Mouse (Mus musculus): ENCODE data around the gene Gpatch1. TPM values are rescaled to one million over a fixed set of nuclear protein-coding genes. Genes with fewer than 3 reads are reported as not detected.
A peak's percentile ranks its signal among the peaks of the same experiment; 100 is the strongest.

The Gpatch1 gene
- total RNA-seq (2014; fragmentation: Nextera tagmentation), result 13.8 and 26.2 TPM in 2 replicates
- total RNA-seq (2017), result 23.3 and 39.3 TPM in 2 replicates

GRCm38 (mm10) chr7:35317729-35318609, at the start of gene Gpatch1:
Gene Gpatch1, minus strand, starts transcription at chr7:35318440.
- ATAC-seq (replicated peaks; ENCODE audit: low FRiP score, low TSS enrichment, poor library complexity, severe bottlenecking), result peak; percentile 84

GRCm38 (mm10) chr7:35365161-35365910, 47.1 kb upstream of the Gpatch1 start:
- ATAC-seq (replicated peaks; ENCODE audit: low FRiP score, low TSS enrichment, poor library complexity, severe bottlenecking), result no peak

- no peak for ATAC-seq (replicated peaks; ENCODE audit: low FRiP score, low TSS enrichment, poor library complexity, severe bottlenecking)
These were observed 44.6 kb upstream of the Gpatch1 start for GRCm38 (mm10) chr7:35362868-35363267.

GRCm38 (mm10) chr7:35362253-35362652, 44.0 kb upstream of the Gpatch1 start:
- ATAC-seq (replicated peaks; ENCODE audit: low FRiP score, low TSS enrichment, poor library complexity, severe bottlenecking), result no peak

DNA sequence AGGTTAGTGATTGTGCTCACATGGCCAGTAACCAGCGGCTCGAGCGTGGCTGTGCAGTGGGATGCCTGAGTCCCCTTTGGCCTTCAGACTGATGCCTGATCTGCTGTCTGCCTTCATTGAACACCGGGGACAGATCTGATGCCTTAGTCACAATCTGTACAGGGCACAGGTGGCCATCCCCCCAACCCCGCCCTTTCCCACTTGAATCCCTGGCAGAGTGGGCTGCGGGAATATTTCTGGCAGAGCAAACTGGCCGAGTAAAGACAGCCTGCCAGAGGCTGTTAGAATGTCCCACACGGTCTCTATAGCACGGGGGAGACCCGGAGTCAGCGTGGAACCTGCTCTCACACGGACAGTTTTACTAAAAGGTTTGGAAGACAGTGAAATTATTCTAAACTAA, 39.4 kb upstream of the Gpatch1 start:
- ATAC-seq (replicated peaks; ENCODE audit: low FRiP score, low TSS enrichment, poor library complexity, severe bottlenecking), result no peak

DNA sequence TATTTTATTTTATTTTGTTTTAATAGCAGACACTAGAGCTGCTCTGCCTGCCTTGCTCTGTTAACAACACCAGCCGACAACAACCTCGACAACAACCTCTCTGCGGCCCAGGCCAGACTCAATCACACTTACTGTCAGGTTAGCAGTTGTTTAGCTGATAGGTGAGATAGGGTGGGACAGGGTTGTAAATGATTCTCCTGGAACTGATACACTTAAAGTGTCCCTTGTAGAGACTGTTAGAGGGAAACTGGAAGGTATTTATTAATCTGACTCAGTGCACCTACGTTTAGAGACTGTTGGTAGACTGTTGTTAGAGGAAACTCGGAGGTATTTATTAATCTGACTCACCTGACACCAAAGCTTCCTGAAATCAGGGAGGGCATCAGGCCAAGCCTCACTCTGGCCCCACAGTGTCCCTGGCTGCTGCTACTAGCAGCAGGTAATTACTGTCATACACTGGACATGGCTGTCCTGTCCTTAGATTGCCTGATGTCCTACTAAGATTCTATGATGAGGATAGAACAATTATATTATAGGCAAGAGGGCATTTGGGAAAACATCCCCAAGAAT, 37.1 kb upstream of the Gpatch1 start:
- no peak for ATAC-seq (replicated peaks; ENCODE audit: low FRiP score, low TSS enrichment, poor library complexity, severe bottlenecking)

GRCm38 (mm10) chr7:35353306-35353705, 35.1 kb upstream of the Gpatch1 start:
- ATAC-seq (replicated peaks; ENCODE audit: low FRiP score, low TSS enrichment, poor library complexity, severe bottlenecking), result no peak

DNA sequence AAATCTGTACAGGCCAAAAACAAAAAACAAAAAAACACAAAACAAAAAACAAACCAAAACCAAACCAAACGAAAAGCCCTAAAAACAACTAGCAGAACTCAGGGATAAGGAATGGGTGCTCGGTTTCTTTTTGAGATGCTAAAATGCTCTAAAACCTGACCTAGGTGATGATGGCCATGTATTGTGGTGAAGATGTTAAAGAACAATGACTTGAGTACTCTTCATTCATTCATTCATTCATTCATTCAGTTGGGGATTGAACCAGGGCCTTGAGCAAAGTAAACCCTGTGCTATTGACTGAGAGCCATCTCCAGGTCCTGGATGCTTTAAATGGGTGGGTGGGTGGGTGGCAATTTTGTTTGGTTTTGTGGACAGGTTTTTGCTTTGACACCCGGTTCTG, 32.9 kb upstream of the Gpatch1 start:
- ATAC-seq (replicated peaks; ENCODE audit: low FRiP score, low TSS enrichment, poor library complexity, severe bottlenecking), result no peak

- no peak for ATAC-seq (replicated peaks; ENCODE audit: low FRiP score, low TSS enrichment, poor library complexity, severe bottlenecking)
These were observed 31.8 kb upstream of the Gpatch1 start for GRCm38 (mm10) chr7:35349886-35350684.

DNA sequence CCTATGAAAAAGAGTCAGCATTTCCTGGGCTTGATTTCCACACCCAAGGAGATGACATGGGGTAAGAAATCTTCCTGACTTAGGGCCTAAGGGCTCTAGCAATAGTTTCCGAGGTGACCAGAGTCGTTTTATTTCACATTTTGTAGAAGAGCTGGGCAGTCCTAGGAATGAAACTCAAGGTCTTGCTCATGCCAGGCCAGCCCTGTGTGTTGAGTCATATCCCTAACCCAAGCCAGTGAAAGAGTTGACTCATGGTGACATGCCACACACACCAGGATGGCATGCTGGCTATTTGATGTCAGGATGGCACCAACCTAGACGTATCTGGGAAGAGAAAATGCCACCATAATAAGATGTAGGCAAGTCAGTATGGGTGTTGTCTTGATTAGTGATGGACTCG, 30.8 kb upstream of the Gpatch1 start:
- no peak for ATAC-seq (replicated peaks; ENCODE audit: low FRiP score, low TSS enrichment, poor library complexity, severe bottlenecking)

DNA sequence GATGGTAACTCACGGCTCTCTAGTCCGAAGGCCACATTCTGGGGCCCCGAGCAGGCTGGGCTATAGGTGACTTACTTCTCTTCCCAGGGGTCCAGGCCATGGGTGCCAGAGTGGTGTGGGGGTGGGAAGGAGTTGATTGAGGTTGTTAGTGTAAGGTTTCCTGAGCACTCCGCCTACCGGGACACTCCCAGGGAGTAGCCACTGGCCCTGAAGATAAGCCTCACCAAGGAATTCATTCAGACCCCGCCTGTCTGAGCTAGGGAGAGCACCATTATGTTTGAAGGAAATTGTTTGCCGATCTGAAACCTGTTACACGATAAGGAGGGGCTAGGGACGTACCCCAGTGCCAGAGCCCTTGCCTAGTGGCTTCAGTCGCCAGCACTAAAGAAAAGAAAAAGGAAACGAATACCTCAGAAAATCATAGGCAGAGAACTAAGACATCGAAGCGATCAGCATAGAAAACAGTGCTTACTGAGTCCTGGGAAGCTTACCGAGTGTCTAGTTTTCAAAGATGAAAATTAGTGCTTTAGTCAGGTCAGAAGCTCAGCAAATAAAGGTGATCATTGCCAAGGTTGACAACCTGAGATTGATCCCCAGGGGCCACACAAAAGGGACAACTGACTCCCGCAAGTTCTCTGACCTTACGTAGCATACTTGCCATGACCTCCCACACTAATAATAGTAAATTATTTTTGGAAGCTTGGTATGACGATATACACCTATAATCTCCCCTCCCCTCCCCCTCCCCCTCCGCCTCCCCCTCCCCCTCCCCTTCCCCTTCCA, 29.9 kb upstream of the Gpatch1 start:
- ATAC-seq (replicated peaks; ENCODE audit: low FRiP score, low TSS enrichment, poor library complexity, severe bottlenecking), result no peak

DNA sequence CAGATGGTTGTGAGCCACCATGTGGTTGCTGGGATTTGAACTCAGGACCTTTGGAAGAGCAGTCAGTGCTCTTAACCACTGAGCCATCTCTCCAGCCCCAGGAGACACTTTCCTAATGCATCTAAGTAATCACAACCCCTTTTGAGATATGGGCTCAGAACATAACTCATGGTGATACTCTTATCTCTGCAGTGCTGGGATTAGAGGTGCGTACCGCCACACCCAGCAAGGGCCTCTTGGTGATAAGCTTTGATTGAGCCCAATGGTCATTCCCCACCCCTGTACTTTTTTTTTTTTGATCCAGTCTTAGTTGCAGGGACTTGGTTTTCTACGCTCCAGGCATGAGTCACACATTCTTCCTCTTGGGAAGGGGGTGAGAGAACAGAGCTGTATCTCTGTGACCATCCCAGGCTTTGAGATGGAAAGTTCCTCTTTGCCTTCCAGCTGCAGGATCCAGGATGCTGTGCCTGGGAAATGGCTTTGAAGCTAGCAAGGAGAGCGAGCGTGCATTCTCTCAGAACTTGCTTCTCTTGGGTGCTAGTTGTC, 26.6 kb upstream of the Gpatch1 start:
- no peak for ATAC-seq (replicated peaks; ENCODE audit: low FRiP score, low TSS enrichment, poor library complexity, severe bottlenecking)

GRCm38 (mm10) chr7:35342498-35342897, 24.3 kb upstream of the Gpatch1 start:
- ATAC-seq (replicated peaks; ENCODE audit: low FRiP score, low TSS enrichment, poor library complexity, severe bottlenecking), result no peak

DNA sequence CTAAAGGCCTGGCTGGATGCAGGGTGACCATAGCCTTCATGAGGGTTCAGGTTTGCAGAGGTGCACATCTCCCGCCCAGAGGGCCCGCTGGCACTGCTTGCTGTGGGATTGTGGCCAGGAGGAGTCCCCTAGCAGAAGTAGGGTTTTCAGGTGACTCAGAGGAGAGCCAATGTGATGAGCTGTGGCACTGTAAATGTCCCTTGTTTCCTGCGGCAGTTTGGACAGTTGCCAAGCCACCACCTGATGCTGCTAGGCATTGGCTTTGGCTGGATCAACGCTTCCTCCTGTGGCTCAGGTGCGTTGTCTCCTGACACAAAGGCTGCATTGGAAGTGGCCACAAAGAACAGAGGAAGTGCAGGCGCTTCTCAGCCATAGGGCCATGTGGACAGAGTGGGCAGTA, 23.0 kb upstream of the Gpatch1 start:
- no peak for ATAC-seq (replicated peaks; ENCODE audit: low FRiP score, low TSS enrichment, poor library complexity, severe bottlenecking)

- ATAC-seq (replicated peaks; ENCODE audit: low FRiP score, low TSS enrichment, poor library complexity, severe bottlenecking), result no peak
These were observed 22.0 kb upstream of the Gpatch1 start for GRCm38 (mm10) chr7:35340196-35340595.

DNA sequence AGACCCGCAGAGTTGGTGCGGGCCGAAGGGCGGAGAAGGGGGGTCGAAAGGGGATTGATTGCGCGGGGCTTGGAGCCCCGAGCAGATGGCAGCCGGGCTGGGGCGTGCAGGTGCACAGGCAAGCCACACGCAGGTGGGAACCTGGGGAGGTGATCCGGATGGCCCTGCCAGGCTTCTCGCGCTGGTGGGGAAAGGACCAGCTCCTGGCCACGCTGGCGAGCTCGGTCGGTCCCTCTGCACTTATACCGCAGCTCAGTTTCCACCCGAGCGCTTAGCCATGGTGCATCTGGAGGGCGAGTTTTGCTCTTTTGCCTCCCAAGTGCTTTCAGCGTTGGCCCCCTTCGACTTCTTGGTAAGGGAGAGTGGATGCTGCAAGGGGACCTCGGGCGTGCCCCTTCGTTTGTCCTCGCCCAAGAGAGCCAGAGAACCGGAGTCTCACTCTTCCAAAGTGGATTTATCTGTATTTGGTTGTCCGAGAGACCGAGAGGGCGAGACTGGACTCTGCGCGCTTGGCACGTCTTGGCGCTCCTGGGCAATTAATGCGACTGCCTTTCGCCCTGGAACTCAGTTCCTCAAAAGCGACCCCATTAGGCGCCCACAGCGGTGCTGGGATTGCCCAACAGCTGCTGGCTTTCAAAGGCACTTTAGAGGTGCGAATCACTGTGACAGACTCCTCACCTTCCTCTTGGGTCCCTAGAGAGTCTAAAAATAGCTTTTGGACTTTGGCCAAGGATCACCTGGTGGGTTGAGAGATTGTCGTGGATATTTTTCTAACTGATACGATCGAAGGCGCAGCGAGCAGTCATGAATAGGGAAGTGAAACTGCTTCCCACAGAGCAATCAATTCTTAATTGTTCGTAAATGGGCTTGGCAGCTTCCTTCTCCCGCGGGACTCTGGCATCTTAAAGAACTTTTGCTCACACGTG, 16.6 kb upstream of the Gpatch1 start:
- ATAC-seq (replicated peaks; ENCODE audit: low FRiP score, low TSS enrichment, poor library complexity, severe bottlenecking), result no peak

- ATAC-seq (replicated peaks; ENCODE audit: low FRiP score, low TSS enrichment, poor library complexity, severe bottlenecking), result peak; percentile 98
These were observed 15.7 kb upstream of the Gpatch1 start, which contains the start of gene Rhpn2 for GRCm38 (mm10) chr7:35333692-35334526. Gene Rhpn2, plus strand, starts transcription at chr7:35334170.
